Mouse (Mus musculus) telencephalon, adult 2 months (tissue): ENCODE measurements around the gene Kcnk16.

Experiments used
- DNase-seq: peaks from one replicate; pipeline ENCODE4 v3.0.0-alpha.2; 2011; ENCODE audit warnings: low read depth, low spot score

Gene Kcnk16

DNA sequence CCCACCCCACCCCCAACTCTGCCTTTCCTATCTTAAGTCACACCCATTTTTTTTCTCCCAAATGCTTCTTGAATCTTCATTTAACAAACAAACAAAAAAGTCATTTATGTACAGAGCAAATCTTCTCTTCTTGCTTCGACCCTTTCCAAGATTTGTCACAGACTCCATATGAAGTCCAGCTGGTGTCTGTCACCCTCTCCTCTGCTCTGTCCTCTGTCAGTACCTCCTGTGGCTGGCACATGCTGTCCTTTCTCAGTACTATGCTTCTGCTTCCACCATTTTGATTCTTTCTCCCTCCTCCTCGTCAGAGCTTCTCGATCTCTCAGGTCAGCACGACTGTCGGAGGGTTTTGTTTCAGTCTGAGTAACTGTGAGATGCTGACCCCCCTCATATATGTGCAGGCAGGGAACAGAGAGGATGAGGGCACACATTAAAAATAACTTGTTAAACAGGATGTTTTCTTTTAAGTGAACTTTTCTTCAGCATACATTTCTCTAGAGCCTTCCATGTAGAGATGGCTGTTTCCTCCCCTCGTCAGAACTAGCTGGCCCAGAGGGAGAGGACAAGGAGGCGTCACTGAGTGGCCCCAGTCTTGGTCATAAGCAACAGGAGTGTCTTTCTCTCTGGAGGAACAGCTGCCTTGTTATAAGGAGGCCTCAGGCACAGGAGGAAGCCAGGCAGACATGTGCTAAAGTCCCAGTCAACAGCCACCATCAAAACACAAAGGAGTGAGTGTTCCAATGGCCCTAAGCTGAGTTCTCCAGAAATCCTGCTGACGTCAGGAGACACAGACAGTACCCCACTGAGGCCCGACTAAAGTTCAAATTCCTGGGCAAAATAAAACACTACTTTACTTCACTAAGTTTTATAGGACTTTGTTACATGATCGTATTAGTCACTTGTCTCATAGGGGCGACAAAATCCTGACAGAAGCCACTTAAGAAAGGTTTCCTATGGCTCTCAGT is 35.7 kb downstream of the Kcnk16 start:
- no peak for DNase-seq

DNA sequence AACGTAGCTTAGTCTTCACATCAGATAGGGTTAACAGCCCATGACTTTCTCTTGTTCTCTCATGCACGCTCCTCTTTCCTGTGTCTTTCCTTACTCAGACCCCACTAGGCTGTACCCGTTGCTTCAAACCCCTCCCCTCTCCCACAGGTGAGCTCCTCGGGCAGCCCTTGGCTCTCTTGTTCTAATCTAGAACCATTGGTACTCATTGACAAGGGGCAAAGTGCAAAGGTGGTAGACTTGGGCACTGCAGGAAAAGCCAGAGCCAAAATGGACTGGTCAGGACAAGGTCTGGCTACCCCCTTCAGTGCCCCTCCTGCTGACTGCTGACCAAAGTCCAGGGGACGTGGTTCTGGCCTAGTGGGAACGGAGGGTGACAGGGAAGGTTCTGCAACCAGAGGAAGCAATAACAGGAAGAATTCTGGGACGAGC is 38.9 kb downstream of the Kcnk16 start:
- DNase-seq, result no peak

DNA sequence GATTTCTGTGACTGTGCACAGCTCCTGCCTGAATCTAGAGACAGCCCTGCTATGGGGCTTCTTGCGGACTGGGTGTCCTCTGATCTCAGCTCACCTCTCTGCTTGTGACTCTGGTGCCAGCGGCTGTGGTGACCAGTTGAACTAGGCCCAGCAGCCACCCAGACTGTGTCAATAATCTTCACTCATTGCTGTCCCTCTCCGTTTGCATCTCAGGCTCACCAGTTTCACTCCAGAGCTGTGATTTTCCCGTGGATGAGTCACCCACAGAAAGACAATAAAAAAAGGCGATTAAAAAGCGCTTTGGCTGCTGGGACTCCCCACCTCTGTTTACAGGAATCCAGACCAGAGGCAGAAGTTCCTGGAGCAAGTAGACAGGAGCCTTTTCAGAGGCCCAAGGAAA is 39.6 kb downstream of the Kcnk16 start:
- DNase-seq, result no peak

DNA sequence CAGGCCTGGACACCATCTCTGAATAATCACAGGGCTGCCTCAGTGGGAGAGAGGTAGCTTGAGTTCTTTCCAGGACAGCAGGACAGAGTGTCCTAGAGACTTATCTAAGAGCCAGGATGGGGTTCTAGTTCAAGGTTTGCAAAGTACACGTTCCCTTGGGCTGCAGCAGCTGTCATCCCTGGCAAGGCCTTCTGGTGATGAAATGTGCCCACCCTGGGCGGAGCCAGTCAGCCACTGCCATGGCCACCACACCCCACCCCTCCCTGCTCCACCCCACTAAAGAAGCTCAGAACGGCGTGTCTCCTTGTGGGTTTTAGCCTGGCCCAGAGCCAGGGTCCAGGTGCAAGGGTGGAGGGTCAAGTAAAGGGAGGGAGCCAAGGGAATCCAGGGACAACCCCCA is 40.7 kb downstream of the Kcnk16 start:
- no peak for DNase-seq

DNA sequence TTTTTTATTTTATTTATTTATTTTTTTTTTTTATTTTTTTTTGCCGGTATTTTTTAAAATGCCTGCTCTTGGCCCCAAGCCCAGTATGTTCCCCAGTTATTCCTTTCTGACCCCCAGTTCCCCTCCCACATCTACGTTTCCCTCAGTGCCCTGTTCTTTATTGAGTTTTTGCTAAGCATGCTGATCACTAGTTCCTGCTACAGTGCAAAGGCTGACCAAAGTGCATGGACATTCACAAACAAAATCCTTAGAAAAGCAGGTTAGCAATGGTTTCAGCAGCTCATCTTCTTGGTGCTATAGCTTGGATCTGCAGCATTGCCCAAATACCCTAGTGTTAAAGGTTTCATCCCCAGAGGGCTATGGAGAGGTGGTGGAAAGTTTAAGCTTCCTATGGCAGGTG is 42.0 kb downstream of the Kcnk16 start:
- no peak for DNase-seq

DNA sequence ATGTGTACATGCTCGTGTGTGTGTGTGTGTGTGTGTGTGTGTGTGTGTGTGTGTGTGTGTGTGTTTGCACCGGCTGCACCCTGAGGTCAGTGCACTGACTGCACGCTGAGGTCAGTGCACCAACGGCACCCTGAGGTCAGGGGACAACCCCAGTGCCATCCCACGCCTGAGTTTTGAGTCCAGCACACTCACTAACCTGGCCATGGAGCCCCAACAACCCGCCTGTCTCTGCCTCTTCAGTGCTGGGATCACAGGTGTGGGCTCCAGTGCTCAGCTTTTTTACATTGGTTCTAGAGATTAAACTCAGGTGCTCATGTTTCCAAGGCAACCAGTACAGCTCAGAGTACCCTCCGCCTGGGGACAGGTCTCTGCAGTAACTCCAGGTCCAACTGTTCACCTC is 42.5 kb downstream of the Kcnk16 start:
- no peak for DNase-seq

DNA sequence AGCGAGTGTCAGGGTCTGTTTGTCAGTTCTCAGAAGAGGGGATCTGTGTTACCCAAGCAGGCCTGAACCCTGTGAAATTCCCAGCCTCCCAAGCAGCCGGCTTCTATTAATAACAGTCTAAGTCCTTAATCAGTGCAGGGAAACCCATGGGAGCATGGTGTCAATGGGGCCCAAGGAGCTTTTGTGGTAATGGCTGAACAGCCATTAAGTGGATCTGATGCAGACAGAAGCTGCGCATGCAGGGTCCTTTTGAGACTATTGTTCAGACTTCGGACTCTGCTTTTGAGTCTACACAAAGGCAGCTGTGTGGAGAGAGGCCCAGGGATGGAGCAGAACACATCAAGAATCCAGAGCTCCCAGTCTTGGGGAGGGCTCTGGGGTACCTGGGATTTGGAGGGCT is 43.5 kb downstream of the Kcnk16 start:
- no peak for DNase-seq

DNA sequence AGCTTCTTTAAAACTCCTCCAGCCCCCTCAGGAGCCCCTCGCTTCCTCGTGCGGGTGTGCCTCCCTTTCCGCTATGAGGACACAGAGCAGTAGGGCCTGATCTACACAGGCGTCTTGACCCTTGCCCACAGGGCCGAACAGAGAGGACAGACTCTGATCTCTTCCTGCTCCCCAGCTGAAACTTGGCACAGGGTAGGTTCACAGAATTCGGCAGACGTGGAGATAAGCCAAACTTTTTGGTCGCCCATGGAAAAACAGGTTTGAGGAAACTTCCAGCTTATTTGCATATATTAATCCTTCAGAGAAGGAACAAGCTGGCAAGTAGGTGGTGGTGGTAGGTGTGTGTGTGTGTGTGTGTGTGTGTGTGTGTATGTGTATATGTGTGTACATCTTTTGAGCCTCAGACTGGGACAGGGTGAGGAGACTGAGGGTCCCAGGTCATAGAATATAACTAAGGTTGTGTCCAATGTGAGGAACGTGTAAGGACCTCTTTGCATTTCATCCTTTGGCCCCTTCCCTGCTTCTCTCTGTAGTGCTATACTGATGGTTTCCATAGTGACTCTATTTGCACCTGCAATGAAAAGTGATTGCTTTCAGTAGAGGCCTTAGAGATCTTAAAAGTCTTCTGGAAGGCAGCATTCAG is 44.3 kb downstream of the Kcnk16 start:
- no peak for DNase-seq

DNA sequence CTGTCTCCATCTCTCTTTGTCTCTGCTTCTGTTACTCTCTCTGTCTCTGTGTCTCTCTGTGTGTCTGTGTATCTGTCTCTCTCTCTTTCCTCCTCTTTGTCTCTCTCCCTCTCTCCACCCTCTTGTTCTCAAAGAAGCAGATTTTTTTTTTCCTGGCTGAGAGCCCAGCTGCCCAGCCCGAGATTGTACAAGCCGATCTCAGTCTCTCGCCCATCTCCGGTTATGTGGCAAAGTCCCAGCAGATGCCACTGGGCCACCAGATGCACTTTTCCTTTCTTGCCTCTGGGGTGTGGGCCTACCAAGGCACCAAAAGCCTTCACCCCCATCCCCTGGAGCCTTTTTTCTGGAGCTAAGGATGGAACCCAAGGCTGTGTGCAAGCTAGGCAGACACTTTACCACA is 44.8 kb downstream of the Kcnk16 start:
- no peak for DNase-seq

DNA sequence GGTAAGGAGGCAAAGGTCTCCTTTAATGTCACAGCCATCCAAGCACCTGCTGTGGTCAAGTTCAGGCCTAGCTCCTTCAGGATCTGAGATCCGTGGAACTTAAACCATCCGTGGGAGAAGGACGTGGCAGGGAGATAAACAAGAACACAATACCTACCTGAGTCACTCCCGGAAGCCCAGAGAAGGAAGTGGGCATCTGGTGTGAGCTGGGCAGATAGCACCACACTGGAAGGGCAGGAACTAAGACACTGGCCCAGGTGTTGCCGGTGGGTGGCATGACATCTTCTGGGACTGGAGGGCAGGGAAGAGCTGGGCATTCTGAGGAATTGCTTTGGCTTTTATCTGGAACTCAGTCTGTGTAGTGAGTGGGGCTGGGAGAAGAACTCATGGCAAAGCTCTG is 45.7 kb downstream of the Kcnk16 start:
- no peak for DNase-seq

DNA sequence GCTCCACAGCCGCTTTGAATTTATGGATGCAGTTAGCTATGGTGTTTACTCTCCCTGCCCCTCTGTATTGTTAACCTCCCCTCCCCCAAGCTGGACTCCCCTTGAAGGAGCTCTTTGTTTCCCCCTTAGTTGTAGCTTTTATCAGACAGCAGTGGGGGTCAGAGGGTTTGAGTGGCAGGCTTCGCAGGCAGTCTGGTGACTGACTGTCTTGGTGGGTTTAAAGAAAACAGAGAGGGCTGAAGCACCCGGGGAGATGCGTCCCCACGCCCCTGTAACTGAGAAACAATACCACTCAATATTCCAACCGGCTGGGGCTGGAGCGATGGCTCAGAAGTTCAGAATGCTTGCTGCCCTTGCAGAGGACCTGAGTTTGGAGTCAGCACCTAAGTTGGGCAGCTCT is 47.9 kb downstream of the Kcnk16 start:
- DNase-seq, result no peak

DNA sequence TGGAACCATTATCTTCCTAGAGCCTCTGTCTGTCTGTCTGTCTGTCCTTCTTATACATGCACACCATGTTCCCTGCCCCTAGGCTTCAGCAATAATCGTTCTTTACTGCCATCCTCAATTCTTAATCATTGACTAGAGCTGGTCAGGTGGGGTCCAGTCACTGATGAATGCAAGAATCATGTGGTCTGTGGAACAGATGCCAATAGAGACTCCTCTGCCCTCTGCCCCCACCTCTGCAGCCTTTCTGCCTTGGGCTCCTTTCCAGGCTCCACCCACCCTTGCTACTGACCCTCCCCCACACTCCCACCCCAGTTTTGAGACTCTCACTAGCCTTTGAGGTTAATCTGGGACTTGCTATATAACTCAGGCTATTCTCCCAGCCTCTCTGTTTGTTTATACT is 49.1 kb downstream of the Kcnk16 start:
- no peak for DNase-seq

DNA sequence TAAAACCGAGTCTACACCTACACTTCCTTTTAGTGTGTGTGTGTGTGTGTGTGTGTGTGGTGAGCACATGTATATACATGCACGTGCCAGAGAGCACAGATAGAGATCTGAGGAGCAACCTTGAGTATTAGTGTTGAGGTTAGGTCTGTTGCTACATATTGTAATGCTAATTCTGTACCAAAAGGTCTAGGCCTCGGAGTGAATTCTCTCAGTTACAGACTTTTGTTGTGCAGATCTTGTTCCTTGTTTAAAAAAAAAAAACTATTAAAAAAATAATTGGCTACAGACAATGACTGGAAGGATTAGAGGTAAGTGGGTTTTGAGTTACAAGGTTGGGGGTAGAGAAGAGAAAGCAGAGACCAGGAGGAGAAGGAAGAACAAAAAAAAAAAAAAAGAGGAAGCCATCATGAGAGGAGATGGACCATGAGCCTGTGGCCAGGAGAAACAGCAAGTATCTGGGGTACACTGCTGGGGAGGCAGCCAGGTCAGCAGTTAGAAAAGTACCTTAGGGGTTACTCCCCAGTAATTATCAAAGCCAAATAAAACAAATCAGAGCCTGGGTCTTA is 51.6 kb downstream of the Kcnk16 start:
- DNase-seq, result no peak

DNA sequence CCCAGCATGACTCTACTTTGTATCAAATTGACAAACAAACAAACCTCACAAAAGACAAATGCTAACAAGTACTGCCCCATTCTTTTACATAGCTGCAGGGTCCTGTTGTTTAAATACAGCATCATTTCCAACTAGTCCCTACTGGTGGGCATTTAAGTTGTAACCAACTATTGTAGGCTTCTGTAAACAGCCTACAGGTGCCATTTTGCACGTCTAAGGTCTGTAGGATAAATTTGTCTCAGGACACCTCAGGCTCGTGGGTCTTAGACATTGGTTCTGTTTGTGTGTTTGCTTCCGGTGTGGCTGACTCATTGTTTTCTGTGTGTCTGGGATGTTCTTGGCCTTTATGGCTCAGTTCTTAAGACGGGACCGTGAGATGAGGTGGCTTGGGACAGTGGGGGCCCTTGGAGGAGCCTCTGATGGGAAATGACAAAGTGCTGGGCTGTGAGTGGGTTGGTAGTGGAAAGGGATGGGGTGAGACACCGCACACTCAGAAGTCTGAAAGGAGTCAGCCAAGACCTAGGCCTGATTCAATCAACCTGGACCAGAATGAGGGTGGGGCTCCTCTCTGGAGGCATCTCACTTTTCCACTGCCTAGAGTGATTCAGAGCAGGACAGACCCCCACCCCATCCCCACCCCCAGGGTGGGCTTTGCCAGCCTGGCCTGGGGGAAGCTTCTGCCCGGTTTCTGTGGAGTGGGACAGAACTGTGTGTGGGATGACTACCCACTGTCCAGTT is 52.3 kb downstream of the Kcnk16 start:
- no peak for DNase-seq

DNA sequence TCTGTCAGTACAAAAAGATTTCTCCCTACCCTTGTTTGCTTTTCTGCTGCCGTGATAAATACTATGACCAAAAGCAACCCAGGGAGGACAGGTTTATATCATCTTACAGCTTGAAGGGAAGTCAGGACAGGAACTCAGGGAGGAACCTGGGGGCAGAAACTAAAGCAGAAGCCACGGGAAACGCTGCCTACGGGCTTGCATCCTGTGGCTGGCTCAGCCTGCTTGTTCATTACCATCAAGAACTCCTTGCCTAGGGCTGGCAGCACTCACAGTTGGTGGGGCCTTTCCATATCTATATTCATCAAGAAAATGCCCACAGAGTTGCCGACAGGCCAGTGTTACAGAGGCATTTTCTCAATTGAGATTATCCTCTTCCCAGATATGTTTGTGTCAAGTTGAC is 53.2 kb downstream of the Kcnk16 start:
- DNase-seq, result no peak

DNA sequence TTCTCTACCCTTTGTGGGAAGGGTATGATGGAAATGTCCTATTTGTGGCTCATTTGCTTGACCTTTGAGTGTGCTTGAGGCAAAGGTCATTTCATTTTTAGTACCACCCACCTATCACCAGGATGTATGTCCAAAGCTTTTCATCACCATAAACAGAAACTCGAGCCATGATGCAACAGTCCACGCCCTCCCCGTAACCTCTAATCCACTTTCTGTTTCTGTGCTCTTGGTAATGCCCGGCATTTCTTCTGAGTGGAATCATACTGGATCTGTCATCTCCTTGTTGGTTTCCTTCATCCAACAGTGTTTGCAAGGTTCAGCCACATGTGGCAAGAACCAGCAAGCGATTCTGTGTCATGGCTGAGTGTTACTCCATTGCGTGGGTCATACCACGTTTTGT is 54.9 kb downstream of the Kcnk16 start:
- no peak for DNase-seq

DNA sequence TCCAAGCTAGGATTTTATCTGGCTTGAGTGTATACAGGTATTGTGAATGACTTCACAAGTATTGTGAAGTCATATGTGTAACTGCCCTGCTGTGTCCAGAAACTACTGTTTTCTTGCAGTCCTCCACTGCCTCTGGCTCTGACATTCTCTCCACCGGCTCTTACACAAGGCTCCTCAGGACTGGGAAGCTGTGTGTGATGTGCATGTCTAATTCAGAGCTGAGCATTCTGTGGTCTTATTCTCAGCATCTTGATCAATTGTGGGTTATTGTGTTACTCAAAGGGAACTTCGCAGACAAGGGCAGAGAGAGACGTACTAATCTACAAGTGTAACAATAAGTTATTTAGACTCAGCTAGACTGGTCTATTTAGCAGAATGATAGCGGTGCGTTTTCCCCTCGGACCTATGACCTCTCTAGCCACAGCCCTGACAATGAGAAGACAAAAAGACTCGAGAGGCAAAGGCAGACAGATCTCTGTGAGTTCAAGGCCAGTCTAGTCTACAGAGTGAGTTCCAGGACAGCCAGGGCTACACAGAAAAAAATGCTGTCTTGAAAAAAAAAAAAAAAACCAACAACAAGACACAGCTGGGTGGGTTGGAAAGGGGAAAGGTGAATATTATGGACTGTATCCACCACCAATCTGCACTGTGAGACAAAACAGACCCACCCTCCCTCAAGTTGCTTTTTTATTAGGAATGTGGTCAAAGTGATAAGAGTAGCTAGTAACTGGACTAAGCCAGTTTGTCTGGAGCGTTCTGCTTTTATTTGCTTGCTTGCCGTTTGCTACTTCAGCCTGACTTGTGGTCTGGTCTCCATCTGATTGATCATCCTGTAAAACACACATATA is 57.0 kb downstream of the Kcnk16 start:
- no peak for DNase-seq
